Mouse (Mus musculus) spleen, embryonic (tissue): Measurements from ENCODE around the gene Gm13285.
"Not testable (repeated sequence)": the region's sequence is repeated elsewhere in the genome, so short reads cannot be mapped to it uniquely, and the experiment has no call there.

Source experiments
- CTCF ChIA-PET: fragments of 350-600 bp; sonication (Branson Sonifier 250); formaldehyde crosslinking; loops from one replicate; lab custom pipeline; 2022; lab: Charles Lee

Gm13285 gene

DNA sequence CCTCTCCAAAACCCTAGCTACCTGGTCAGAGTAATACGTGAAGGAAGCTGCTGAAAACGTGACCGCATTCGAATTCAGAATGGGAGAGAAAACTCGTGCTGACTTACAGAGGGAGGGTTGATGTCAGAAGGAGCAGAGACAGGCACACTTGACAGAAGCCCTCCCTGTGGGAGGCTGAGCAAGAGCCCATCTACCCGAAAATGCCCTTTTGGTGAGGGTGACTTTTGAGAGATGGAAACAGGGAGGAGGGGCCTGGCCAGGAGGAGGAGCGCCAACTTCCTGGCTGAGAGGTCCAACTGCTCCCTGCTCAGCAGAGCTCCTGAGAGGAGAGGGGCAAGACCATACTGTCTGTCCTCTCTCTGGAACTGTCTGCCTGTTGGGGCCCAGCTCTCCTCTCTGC is at the start of gene Gm13285:
Gm13285 (plus strand) TSS at position 301 of the 400 bp plus-strand sequence.
- CTCF ChIA-PET: not testable (repeated sequence)

DNA sequence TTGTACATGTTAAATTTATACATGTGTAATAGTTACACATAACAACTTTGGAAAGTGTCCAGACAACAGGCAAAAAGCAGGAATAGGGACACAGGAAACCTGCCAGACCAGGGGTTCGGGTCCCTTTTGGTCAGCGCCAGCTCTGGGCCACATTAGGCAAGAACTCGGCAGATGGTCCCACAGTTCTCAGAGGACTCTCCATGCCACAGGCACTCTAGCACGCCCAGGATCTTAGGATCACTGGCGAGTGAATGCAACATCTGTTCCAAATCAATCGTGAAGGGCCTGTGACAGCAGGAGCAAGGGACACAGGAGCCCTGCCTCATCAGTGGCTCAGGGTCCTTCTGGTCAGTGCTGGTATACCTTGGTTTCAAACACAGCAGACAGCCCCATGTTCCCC is 49.5 kb upstream of the Gm13285 start:
- CTCF ChIA-PET: no interaction called here

DNA sequence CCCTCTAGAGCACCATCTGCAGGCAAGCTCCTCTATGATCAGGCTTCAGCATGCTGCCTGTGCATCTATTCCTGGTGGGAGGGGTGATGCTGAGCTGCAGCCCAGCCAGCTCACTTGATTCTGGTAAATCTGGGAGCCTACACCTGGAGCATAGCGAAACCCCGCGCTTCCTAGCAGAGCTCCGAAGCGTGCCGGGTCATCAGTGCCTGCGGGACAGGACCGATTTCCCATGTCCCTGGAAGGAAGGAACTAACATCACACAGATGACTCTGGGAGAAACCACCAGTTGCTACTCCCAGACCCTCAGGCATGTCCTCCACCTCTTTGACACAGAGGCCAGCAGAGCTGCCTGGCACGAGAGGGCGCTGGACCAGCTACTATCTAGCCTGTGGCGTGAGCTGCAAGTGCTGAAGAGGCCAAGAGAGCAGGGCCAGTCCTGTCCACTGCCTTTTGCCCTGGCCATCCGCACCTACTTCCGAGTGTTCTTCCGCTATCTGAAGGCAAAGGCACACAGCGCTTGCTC is 44.6 kb upstream of the Gm13285 start, which contains the start of gene Gm13271:
Gm13271 (plus strand) TSS at position 51 of the 523 bp plus-strand sequence.
- CTCF ChIA-PET: interaction anchor here (1.1 kb wide), 1 partner anchor 16 kb away, joined by 4 read pairs; no protein-coding TSS in a partner anchor

DNA sequence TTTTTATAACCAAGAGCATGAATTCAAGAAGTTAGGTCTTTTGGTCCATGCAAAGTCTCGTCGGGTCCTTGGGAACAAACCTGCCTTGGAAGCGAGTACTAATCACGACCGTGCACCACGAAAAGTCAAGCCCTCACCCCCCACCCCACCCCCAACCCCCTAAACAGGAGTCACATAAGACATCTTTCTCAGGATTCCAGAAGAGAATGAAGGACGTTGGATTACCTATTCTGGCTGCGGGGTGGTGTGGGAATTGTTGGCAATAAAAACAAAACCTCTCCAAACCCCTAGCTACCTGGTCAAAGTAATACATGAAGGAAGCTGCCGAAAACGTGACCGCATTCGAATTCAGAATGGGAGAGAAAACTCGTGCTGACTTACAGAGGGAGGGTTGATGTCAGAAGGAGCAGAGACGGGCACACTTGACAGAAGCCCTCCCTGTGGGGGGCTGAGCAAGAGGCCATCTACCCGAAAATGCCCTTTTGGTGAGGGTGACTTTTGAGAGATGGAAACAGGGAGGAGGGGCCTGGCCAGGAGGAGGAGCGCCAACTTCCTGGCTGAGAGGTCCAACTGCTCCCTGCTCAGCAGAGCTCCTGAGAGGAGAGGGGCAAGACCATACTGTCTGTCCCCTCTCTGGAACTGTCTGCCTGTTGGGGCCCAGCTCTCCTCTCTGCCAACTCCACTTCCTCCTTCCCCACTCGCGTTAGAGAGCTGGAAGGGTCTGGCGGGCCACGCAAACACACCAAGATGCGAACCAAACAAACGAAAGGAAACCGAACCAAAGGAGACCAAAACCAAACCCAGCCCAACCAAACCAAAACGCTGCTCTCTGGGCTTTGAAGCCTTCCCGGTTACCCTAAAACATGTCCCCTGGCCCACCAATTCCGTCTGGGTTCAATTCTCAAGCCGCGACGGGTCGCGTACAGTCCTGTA is 42.6 kb upstream of the Gm13285 start:
- CTCF ChIA-PET: interaction anchor here (0.7 kb wide), 1 partner anchor 35 kb away, joined by 3 read pairs; the partner anchor contains the start of gene Gm26566

DNA sequence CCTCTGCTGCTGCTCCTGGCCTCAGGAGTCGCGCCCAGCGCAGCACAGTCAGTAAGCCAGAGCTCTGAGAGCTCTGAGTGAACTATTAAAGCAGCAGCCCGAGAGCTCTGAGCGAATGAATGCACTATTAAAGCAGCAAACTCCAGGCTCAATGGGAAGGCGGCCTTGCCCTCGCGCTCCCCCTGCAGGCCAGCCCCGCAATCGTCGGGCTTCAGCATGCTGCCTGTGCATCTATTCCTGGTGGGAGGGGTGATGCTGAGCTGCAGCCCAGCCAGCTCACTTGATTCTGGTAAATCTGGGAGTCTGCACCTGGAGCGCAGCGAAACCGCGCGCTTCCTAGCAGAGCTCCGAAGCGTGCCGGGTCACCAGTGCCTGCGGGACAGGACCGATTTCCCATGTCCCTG is 41.8 kb upstream of the Gm13285 start:
- CTCF ChIA-PET: interaction anchor here (0.7 kb wide), 1 partner anchor 36 kb away, joined by 3 read pairs; the partner anchor contains the start of gene Gm26566

DNA sequence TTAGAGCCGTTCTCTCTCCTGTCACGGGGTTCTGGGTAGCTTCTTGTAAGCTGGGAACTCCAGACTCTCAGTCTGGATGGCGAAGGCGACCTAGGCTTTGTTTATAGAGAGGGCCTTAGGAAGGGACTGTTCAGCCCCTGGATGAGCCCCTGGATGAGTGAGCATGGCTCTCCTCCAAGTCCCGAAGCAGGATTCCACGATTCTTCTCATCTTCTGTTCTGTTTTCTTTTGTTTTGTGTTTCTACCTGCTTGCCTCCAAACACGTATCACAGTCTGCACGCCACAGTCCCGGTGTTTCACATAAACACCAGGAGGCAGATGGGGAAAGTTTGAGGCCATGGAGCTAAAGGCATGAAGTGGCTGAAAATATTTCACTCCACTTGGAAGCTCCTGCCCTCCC is 40.7 kb upstream of the Gm13285 start:
- CTCF ChIA-PET: not testable (repeated sequence)

DNA sequence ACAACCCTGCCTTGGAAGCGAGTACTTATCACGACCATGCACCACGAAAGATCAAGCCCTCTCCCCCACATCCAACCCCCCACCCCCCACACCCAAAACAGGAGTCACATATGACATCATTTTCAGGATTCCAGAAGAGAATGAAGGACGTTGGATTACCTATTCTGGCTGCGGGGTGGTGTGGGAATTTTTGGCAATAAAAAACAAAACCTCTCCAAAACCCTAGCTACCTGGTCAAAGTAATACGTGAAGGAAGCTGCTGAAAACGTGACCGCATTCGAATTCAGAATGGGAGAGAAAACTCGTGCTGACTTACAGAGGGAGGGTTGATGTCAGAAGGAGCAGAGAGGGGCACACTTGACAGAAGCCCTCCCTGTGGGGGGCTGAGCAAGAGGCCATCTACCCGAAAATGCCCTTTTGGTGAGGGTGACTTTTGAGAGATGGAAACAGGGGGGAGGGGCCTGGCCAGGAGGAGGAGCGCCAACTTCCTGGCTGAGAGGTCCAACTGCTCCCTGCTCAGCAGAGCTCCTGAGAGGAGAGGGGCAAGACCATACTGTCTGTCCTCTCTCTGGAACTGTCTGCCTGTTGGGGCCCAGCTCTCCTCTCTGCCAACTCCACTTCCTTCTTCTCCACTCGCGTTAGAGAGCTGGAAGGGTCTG is 39.7 kb upstream of the Gm13285 start, which contains the start of gene Gm13283:
Gm13283 (plus strand) TSS at position 510 of the 659 bp plus-strand sequence.
- CTCF ChIA-PET: not testable (repeated sequence)

DNA sequence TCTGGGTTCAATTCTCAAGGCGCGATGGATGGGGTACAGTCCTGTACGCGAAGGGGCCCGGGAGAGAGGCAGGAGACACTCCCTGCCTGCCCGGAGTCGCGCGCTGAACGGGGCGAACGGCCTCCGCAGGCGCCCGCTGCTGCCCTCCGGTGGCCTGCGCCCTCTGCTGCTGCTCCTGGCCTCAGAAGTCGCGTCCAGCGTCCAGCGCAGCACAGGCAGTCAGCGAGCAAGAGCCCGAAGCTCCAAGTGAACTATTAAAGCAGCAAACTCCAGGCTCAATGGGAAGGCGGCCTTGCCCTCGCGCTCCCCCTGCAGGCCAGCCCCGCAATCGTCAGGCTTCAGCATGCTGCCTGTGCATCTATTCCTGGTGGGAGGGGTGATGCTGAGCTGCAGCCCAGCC is 39.0 kb upstream of the Gm13285 start:
- CTCF ChIA-PET: not testable (repeated sequence)

DNA sequence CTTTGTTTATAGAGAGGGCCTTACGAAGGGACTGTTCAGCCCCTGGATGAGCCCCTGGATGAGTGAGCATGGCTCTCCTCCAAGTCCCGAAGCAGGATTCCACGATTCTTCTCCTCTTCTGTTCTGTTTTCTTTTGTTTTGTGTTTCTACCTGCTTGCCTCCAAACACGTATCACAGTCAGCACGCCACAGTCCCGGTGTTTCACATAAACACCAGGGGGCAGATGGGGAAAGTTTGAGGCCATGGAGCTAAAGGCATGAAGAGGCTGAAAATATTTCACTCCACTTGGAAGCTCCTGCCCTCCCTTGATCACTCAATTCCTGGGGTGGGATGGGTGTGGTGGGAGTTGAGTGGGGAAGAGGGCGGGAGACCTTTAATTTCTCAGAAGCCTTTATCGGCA is 37.7 kb upstream of the Gm13285 start:
- CTCF ChIA-PET: not testable (repeated sequence)

DNA sequence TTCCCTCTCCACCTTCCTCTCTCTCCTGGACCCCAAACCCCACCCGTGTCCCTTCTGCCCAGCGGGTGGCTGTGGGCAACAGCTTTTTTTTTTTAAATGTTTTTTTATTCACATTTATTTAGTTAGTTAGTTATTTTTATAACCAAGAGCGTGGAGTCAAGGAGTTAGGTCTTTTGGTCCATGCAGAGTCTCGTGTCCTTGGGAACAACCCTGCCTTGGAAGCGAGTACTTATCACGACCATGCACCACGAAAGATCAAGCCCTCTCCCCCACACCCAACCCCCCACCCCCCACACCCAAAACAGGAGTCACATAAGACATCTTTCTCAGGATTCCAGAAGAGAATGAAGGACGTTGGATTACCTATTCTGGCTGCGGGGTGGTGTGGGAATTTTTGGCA is 37.1 kb upstream of the Gm13285 start:
- CTCF ChIA-PET: not testable (repeated sequence)

DNA sequence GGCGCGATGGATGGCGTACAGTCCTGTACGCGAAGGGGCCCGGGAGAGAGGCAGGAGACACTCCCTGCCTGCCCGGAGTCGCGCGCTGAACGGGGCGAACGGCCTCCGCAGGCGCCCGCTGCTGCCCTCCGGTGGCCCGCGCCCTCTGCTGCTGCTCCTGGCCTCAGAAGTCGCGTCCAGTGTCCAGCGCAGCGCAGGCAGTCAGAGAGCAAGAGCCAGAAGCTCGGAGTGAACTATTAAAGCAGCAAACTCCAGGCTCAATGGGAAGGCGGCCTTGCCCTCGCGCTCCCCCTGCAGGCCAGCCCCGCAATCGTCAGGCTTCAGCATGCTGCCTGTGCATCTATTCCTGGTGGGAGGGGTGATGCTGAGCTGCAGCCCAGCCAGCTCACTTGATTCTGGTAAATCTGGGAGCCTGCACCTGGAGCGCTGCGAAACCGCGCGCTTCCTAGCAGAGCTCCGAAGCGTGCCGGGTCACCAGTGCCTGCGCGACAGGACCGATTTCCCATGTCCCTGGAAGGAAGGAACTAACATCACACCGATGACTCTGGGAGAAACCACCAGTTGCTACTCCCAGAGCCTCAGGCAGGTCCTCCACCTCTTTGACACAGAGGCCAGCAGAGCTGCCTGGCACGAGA is 36.0 kb upstream of the Gm13285 start:
- CTCF ChIA-PET: not testable (repeated sequence)

DNA sequence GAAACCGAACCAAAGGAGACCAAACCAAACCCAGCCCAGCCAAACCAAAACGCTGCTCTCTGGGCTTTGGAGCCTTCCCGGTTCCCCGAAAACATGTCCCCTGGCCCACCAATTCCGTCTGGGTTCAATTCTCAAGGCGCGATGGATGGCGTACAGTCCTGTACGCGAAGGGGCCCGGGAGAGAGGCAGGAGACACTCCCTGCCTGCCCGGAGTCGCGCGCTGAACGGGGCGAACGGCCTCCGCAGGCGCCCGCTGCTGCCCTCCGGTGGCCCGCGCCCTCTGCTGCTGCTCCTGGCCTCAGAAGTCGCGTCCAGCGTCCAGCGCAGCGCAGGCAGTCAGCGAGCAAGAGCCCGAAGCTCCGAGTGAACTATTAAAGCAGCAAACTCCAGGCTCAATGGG is 25.9 kb upstream of the Gm13285 start, which contains the start of gene Gm13290:
Gm13290 (plus strand) TSS at position 301 of the 400 bp plus-strand sequence.
- CTCF ChIA-PET: not testable (repeated sequence)

DNA sequence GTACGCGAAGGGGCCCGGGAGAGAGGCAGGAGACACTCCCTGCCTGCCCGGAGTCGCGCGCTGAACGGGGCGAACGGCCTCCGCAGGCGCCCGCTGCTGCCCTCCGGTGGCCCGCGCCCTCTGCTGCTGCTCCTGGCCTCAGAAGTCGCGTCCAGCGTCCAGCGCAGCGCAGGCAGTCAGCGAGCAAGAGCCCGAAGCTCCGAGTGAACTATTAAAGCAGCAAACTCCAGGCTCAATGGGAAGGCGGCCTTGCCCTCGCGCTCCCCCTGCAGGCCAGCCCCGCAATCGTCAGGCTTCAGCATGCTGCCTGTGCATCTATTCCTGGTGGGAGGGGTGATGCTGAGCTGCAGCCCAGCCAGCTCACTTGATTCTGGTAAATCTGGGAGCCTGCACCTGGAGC is 22.8 kb upstream of the Gm13285 start, which contains the start of gene Gm13289:
Gm13289 (plus strand) TSS at position 301 of the 400 bp plus-strand sequence.
- CTCF ChIA-PET: not testable (repeated sequence)

DNA sequence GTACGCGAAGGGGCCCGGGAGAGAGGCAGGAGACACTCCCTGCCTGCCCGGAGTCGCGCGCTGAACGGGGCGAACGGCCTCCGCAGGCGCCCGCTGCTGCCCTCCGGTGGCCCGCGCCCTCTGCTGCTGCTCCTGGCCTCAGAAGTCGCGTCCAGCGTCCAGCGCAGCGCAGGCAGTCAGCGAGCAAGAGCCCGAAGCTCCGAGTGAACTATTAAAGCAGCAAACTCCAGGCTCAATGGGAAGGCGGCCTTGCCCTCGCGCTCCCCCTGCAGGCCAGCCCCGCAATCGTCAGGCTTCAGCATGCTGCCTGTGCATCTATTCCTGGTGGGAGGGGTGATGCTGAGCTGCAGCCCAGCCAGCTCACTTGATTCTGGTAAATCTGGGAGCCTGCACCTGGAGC is 19.9 kb upstream of the Gm13285 start, which contains the start of gene Gm13272:
Gm13272 (plus strand) TSS at position 301 of the 400 bp plus-strand sequence.
- CTCF ChIA-PET: not testable (repeated sequence)

DNA sequence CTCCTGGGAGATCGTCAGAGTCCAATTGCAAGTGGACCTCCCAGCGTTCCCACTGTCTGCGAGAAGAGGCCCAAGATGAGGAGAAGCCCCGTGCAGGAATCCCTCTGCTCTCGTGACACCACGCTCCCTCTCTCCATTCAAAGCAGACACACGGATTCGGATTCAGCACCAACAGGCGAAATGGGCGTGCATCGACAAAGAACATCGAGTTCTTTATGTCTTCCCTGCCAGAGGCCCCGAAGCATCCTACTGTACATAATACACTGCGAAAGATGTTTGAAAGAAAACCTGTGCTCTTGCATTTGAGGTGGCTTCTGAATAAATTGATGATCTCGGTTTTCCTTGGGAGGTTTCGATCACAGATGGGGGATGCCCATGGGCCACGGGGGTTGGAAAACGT is 19.1 kb upstream of the Gm13285 start:
- CTCF ChIA-PET: not testable (repeated sequence)

DNA sequence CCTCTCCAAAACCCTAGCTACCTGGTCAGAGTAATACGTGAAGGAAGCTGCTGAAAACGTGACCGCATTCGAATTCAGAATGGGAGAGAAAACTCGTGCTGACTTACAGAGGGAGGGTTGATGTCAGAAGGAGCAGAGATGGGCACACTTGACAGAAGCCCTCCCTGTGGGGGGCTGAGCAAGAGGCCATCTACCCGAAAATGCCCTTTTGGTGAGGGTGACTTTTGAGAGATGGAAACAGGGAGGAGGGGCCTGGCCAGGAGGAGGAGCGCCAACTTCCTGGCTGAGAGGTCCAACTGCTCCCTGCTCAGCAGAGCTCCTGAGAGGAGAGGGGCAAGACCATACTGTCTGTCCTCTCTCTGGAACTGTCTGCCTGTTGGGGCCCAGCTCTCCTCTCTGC is 17.6 kb upstream of the Gm13285 start, which contains the start of gene Ifnz:
Ifnz (plus strand) TSS at position 301 of the 400 bp plus-strand sequence.
- CTCF ChIA-PET: not testable (repeated sequence)

DNA sequence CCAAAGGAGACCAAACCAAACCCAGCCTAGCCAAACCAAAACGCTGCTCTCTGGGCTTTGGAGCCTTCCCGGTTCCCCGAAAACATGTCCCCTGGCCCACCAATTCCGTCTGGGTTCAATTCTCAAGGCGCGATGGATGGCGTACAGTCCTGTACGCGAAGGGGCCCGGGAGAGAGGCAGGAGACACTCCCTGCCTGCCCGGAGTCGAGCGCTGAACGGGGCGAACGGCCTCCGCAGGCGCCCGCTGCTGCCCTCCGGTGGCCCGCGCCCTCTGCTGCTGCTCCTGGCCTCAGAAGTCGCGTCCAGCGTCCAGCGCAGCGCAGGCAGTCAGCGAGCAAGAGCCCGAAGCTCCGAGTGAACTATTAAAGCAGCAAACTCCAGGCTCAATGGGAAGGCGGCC is 17.1 kb upstream of the Gm13285 start:
- CTCF ChIA-PET: not testable (repeated sequence)

DNA sequence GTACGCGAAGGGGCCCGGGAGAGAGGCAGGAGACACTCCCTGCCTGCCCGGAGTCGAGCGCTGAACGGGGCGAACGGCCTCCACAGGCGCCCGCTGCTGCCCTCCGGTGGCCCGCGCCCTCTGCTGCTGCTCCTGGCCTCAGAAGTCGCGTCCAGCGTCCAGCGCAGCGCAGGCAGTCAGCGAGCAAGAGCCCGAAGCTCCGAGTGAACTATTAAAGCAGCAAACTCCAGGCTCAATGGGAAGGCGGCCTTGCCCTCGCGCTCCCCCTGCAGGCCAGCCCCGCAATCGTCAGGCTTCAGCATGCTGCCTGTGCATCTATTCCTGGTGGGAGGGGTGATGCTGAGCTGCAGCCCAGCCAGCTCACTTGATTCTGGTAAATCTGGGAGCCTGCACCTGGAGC is 14.1 kb upstream of the Gm13285 start, which contains the start of gene Gm13276:
Gm13276 (plus strand) TSS at position 301 of the 400 bp plus-strand sequence.
- CTCF ChIA-PET: not testable (repeated sequence)

DNA sequence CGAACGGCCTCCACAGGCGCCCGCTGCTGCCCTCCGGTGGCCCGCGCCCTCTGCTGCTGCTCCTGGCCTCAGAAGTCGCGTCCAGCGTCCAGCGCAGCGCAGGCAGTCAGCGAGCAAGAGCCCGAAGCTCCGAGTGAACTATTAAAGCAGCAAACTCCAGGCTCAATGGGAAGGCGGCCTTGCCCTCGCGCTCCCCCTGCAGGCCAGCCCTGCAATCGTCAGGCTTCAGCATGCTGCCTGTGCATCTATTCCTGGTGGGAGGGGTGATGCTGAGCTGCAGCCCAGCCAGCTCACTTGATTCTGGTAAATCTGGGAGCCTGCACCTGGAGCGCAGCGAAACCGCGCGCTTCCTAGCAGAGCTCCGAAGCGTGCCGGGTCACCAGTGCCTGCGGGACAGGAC is 11.1 kb upstream of the Gm13285 start, which contains the start of gene Gm13277:
Gm13277 (plus strand) TSS at position 231 of the 400 bp plus-strand sequence.
- CTCF ChIA-PET: not testable (repeated sequence)

DNA sequence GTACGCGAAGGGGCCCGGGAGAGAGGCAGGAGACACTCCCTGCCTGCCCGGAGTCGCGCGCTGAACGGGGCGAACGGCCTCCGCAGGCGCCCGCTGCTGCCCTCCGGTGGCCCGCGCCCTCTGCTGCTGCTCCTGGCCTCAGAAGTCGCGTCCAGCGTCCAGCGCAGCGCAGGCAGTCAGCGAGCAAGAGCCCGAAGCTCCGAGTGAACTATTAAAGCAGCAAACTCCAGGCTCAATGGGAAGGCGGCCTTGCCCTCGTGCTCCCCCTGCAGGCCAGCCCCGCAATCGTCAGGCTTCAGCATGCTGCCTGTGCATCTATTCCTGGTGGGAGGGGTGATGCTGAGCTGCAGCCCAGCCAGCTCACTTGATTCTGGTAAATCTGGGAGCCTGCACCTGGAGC is 8.2 kb upstream of the Gm13285 start, which contains the start of gene Gm13278:
Gm13278 (plus strand) TSS at position 301 of the 400 bp plus-strand sequence.
- CTCF ChIA-PET: not testable (repeated sequence)
